Mouse (Mus musculus) heart, embryonic 11.5 days (tissue): ENCODE measurements at regions not wholly inside any gene's neighbourhood (a gene's known extent, or its start where the extent isn't known, plus 50 kb on each side); places are given as distances from the start of the nearest gene placed in this dataset.
A peak's percentile ranks its signal among the peaks of the same experiment; 100 is the strongest.

Experiments
- ATAC-seq: fragments of 200-750 bp; cut with Nextera tagmentation; replicated peaks from 2 replicates; pipeline ENCODE4 v1.8.0; 2017; ENCODE audit warnings: moderate library complexity; ENCODE audit not compliant: insufficient number of reproducible peaks, low FRiP score, low TSS enrichment
- H3K27ac ChIP-seq: fragments of 300-500 bp; sonication (generic); 2 replicates; pipeline ENCODE4 v1.5.1; 2014; ENCODE audit warnings: mild to moderate bottlenecking, low read depth, low read length
- H3K27me3 ChIP-seq: fragments of 300-500 bp; sonication (generic); 2 replicates; pipeline ENCODE4 v1.6.1; 2014; ENCODE audit warnings: mild to moderate bottlenecking, low read length, mixed read lengths; ENCODE audit not compliant: control insufficient read depth, insufficient read depth
- H3K36me3 ChIP-seq: fragments of 300-500 bp; sonication (generic); 2 replicates; pipeline ENCODE4 v1.6.1; 2014; ENCODE audit warnings: mild to moderate bottlenecking, low read length, moderate library complexity, mixed read lengths; ENCODE audit not compliant: control insufficient read depth, insufficient read depth
- H3K4me1 ChIP-seq: fragments of 300-500 bp; sonication (generic); 2 replicates; pipeline ENCODE4 v1.6.1; 2014; ENCODE audit warnings: low read length; ENCODE audit not compliant: control insufficient read depth, insufficient read depth
- H3K4me2 ChIP-seq: fragments of 300-500 bp; sonication (generic); 2 replicates; pipeline ENCODE4 v1.6.1; 2014; ENCODE audit warnings: mild to moderate bottlenecking, moderate library complexity
- H3K4me3 ChIP-seq: fragments of 300-500 bp; sonication (generic); 2 replicates; pipeline ENCODE4 v1.5.1; 2014; ENCODE audit warnings: low read depth, low read length
- H3K9ac ChIP-seq: fragments of 300-500 bp; sonication (generic); 2 replicates; pipeline ENCODE4 v1.6.1; 2014; ENCODE audit warnings: mild to moderate bottlenecking, low read depth, low read length, moderate library complexity
- H3K9me3 ChIP-seq: fragments of 300-500 bp; sonication (generic); replicated peaks from 2 replicates; pipeline ENCODE4 v1.6.1; 2016; ENCODE audit warnings: low read length; ENCODE audit not compliant: control insufficient read depth
- WGBS: fragments of 180-500 bp; shearing (Covaris S2); extraction: QIAGEN DNeasy Blood & Tissue Kit; methylation state at CpG from one replicate; pipeline ENCODE4 v1.1.7; 2014; ENCODE audit not compliant: insufficient replicate concordance; 5-methylcytosine and 5-hydroxymethylcytosine counted together

DNA sequence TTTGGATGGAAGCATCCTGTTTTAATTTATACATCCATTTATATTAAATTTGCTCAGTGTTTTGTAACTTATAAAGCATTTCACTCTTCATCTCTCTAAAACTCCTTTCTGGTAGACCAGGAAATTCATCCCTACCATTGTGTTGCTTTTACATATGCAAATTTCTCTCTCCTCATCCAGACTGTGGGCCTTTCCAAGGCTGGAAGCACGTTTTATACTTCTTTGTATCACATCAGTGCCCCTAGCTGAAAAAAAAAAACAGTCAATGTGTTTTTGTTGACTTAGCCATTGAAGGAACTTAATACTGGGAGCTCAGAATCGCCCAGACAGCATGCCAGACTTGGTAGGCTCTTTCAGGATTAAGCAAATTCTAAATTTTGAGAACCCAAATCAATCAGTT, 174.9 kb upstream of the Gm6793 start:
- ATAC-seq: no peak
- H3K9ac ChIP-seq: no peak overlapping the region
- no peaks in the 10 kb centered on the region for H3K36me3 ChIP-seq
- H3K9me3 ChIP-seq: no peaks in the 10 kb centered on the region
- H3K27ac ChIP-seq: no peak overlapping the region
- H3K4me3 ChIP-seq: no peak overlapping the region
- 30% methylated on average over 2 of the region's 2 CpGs for WGBS
- H3K4me2 ChIP-seq: no peak overlapping the region
- no peaks in the 10 kb centered on the region for H3K4me1 ChIP-seq
- H3K27me3 ChIP-seq: no peaks in the 10 kb centered on the region

DNA sequence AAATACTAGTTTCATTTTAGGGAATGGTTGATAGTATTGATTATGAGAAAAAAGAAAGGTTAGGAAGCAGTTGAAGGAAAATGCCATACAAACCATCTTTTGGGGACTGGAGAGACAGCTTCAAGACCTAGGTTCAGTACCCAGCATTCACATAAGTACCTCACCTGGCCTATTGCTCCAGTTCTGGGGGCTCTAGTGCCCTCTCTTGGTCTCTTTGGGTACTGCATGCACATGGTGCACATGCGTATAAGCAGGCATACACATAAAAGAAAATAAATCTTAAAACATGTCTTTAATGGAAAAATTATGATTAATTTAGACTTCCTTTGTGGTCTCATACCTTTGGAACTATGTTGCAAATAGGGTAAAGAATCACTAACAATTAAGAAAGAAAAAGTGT, 155.3 kb upstream of the Gm6793 start:
- no peak for ATAC-seq
- no peaks in the 10 kb centered on the region for H3K4me1 ChIP-seq
- H3K27ac ChIP-seq: no peak overlapping the region
- H3K36me3 ChIP-seq: no peaks in the 10 kb centered on the region
- no peaks in the 10 kb centered on the region for H3K9me3 ChIP-seq
- H3K4me3 ChIP-seq: no peak overlapping the region
- H3K4me2 ChIP-seq: no peak overlapping the region
- WGBS: 91% methylated on average over 1 of the region's 1 CpGs
- H3K9ac ChIP-seq: no peak overlapping the region
- no peaks in the 10 kb centered on the region for H3K27me3 ChIP-seq

DNA sequence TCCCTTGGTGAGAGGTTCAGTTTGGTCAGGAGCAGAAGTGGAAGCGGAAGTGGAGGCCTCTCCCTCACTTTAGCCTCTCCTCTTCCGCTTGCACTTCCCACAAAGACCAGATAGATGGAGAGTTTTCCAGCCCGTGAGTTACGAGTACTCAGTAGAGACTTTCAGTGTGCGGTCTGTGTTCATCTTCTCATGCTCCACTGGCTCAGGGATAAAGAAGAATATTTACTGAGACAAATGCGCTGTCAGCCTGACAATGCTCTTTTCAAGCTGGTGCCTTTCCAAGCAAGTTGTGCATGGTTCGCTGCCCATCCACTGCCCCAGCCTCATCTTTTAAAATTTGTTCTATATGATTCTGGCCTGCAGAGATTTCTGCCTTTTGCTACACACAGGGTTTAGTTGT, 141.8 kb upstream of the Gm6793 start:
- WGBS: 83% methylated on average over 7 of the region's 7 CpGs
- H3K36me3 ChIP-seq: no peaks in the 10 kb centered on the region
- H3K27ac ChIP-seq: no peak overlapping the region

DNA sequence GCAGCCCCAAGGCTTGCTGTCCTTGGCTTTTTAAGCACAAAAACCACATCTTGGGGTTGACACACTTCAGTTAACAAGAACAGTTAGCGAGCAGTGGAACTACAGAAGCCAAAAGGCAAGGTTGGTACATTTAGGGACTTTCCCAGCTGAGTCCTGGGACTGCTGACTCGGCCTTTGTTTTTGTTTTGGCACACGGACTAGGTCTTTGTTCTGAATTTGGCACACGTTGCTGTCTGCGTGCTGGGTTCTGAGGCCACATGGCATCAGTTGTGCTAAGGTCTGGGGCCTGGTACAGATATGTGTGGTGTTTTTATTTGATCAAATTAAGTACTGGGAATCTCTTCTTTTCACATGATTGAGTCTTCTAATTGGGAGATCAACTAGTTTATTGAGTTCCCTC, 124.1 kb upstream of the Gm6793 start:
- WGBS: 73% methylated on average over 5 of the region's 5 CpGs
- H3K4me3 ChIP-seq: no peak overlapping the region
- H3K9me3 ChIP-seq: no peaks in the 10 kb centered on the region; the same call in 1 of the 2 replicates
- no peak overlapping the region for H3K4me2 ChIP-seq
- ATAC-seq: no peak
- no peak overlapping the region for H3K27ac ChIP-seq
- no peak overlapping the region for H3K9ac ChIP-seq
- no peaks in the 10 kb centered on the region for H3K4me1 ChIP-seq
- H3K27me3 ChIP-seq: no peaks in the 10 kb centered on the region
- no peaks in the 10 kb centered on the region for H3K36me3 ChIP-seq

More for the DNA sequence above, 141.8 kb upstream of the Gm6793 start:
- H3K4me1 ChIP-seq: no peaks in the 10 kb centered on the region
- no peak overlapping the region for H3K9ac ChIP-seq
- no peak overlapping the region for H3K4me3 ChIP-seq
- no peak overlapping the region for H3K4me2 ChIP-seq
- no peaks in the 10 kb centered on the region for H3K9me3 ChIP-seq
- H3K27me3 ChIP-seq: no peaks in the 10 kb centered on the region
- no peak for ATAC-seq

DNA sequence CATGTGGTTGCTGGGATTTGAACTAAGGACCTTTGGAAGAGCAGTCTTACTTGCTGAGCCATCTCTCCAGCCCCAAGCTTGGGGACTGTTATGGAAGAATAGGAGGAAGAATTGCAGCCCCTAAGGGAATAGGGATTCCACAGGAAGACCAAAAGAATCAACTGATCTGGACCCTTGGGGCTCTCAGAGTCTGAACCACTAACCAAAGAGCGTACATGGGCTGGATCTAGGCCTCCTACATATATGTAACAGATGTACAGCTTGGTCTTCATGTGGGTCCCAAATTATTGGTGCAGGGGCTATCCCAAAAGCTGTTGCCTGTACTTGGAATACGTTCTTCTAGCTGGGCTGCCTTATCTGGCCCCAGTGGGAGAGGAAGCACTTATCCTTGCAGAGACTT, 115.4 kb upstream of the Gm6793 start:
- Histone ChIP-seq H3K9ac (no peak overlapping the region), H3K27me3 (no peaks in the 10 kb centered on the region), H3K4me2 (no peak overlapping the region), H3K4me1 (no peaks in the 10 kb centered on the region), H3K36me3 (no peaks in the 10 kb centered on the region), H3K4me3 (no peak overlapping the region), H3K27ac (no peak overlapping the region), H3K9me3 (no peaks in the 10 kb centered on the region)
- WGBS: 63% methylated on average over 2 of the region's 2 CpGs
- ATAC-seq: no peak

DNA sequence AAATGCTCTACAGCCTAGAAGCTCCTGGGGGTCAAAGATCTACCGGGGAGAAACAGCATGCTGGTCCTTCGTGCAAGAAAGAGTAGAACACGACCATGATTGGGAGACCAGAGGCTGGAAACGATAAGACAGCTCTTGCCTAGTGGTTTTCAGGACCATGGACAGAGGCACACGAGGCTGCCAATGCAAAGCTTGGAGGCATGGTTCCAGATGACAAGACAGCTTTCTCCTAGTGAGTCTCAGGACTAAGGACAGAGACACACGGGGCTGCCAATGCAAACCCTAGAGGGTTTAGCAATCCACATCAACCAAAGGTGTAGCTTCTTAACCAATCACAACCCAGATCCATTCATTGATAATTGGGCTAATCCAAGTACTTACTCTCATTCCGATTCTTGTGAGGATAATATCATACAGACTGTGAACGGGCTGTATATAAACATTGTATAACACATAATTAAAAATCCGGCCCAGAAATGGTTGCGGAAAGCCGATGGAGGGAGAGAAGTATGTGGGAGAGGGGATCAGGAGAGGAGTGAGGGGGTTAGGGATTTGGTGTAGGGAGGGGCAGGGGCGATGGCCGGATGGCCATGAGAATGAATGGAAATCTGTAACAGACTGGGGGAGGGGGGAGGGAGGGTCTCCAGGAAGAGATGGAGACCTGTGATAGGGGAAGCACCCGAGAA, 114.1 kb upstream of the Gm6793 start:
- H3K9ac ChIP-seq: no peak overlapping the region
- H3K4me3 ChIP-seq: no peak overlapping the region
- H3K36me3 ChIP-seq: no peaks in the 10 kb centered on the region
- H3K4me2 ChIP-seq: no peak overlapping the region
- peak; percentile 67; the same call in 1 of the 2 replicates for ATAC-seq
- H3K9me3 ChIP-seq: no peaks in the 10 kb centered on the region
- 46% methylated on average over 14 of the region's 14 CpGs for WGBS
- H3K27me3 ChIP-seq: no peaks in the 10 kb centered on the region
- no peaks in the 10 kb centered on the region for H3K4me1 ChIP-seq
- H3K27ac ChIP-seq: no peak overlapping the region

DNA sequence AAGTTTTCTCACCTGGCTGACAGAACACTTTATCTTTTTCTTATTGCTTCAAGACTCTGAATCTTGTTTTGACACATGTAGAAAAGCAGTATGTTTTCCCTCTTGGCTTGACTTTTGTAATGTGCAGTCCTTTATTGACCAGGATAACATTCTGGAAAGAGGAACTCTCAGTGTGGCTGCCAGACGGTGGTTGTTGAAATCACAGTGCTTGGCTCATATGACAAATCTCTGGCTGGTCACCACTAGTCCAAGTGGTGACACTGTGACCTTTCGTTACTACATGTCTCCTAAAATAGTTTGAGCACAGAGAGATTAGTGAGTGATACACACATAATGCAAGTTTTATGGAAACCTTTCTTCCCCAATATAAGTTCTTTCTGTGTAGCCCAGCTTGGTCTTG, 97.1 kb upstream of the Gm6793 start:
- Histone ChIP-seq H3K4me2 (no peak overlapping the region), H3K4me1 (no peaks in the 10 kb centered on the region), H3K27me3 (no peaks in the 10 kb centered on the region), H3K36me3 (no peaks in the 10 kb centered on the region), H3K9ac (no peak overlapping the region), H3K27ac (no peak overlapping the region), H3K9me3 (no peaks in the 10 kb centered on the region), H3K4me3 (no peak overlapping the region)
- ATAC-seq: no peak
- WGBS: 54% methylated on average over 2 of the region's 2 CpGs

DNA sequence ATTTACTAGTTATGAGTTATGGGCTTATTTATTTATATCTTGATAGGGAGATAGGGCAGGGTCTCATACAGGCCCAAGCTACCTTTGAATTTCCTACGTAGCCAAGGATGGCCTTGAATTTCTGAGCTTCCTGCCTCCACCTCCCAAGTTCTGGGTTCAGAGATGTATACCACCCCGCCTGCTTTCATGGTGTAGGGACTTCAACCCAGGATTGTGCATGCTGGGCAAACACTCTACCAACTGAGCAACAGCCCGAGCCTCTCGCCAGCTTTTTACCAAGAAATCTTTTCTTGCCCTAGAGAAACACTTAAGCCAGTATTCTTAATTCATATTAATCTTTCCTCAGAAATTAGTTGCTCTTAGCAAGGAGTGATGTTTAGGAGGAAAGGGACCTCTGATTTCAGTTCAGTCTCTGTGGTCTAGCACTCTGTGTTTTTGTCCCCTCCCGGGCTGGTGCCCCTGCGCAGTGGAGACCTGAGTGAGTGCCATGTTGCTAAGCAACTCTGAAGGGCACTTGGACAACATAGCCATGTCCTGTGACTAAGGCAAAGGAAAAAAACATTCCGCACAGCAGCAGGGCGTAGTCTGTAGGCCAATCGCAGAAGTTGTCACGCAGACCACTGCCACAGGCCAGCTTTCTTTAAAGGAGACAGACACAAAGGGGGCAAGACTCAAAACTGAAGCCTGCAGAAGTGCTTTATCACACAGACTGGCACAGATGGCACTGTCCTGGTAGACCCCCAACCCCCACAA, 83.2 kb upstream of the Gm6793 start:
- ATAC-seq: peak; percentile 77
- Histone ChIP-seq H3K27me3 (no peaks in the 10 kb centered on the region), H3K9me3 (no peaks in the 10 kb centered on the region), H3K4me2 (no peak overlapping the region), H3K27ac (0 out of 2 replicates have a peak overlapping the region, but pooled peaks have one; percentile 13), H3K4me1 (no peaks in the 10 kb centered on the region), H3K4me3 (no peak overlapping the region), H3K9ac (no peak overlapping the region), H3K36me3 (no peaks in the 10 kb centered on the region)
- 70% methylated on average over 10 of the region's 10 CpGs for WGBS

DNA sequence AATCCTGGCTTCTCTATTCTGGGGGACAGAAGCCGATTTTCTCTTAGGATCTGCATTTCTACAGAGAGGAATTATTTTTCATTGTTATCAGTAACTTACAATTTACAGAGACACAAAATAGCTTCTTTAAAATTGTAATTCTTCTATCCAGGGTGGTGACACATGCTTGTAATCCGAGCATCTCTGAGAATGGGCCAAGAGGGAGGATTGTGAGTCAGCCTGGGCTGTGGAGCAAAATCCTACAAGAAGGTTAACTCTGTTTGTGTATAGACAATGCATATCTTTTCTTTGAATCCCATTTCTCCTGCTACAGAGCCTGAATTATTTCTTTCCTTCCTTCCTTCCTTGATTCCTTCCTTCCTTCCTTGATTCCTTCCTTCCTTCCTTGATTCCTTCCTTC, 80.0 kb upstream of the Gm6793 start:
- Histone ChIP-seq H3K27ac (no peak overlapping the region), H3K9ac (no peak overlapping the region), H3K27me3 (no peaks in the 10 kb centered on the region), H3K9me3 (no peaks in the 10 kb centered on the region), H3K4me2 (no peak overlapping the region), H3K36me3 (no peaks in the 10 kb centered on the region), H3K4me3 (no peak overlapping the region), H3K4me1 (no peaks in the 10 kb centered on the region)
- 65% methylated on average over 2 of the region's 2 CpGs for WGBS
- no peak for ATAC-seq
